Mouse (Mus musculus) layer of hippocampus, adult 18-20 months (tissue): ENCODE data around the gene Calm5. TPM values are rescaled to one million over a fixed set of nuclear protein-coding genes. Genes with fewer than 3 reads are reported as not detected.

Experiments
- total RNA-seq, 2 experiments: library from RNA; stranded (reverse); gene quantifications; 2 replicates each; pipeline ENCODE4 v1.2.3; 2021

The Calm5 gene
- total RNA-seq, 2 experiments from 2014 or later: not detected

Other genes with a start within 250 kb of the Calm5 start
- 10 to 100 TPM; 23.9 to 24.8 TPM for gene Fam208b, start 243.1 kb upstream of the Calm5 start, total RNA-seq
- 10 to 100 TPM; 30.3 to 34.1 TPM for gene Asb13, start 220.1 kb upstream of the Calm5 start, total RNA-seq
- gene Calml3, start 49.9 kb upstream of the Calm5 start, total RNA-seq: not detected
- not detected for gene Calm4, start 16.4 kb upstream of the Calm5 start, total RNA-seq
- gene Net1, start 64.0 kb downstream of the Calm5 start, total RNA-seq: 10 to 100 TPM; 32.8 to 41.4 TPM
- gene Tubal3, start 64.1 kb downstream of the Calm5 start, total RNA-seq: not detected
- not detected for gene Ucn3, start 91.2 kb downstream of the Calm5 start, total RNA-seq
- under 1 TPM; 0.72 to 0.74 TPM for gene Akr1c14, start 194.8 kb downstream of the Calm5 start, total RNA-seq